ENCODE assay signal across 8 mouse cellular contexts in genomic region chr10:80938831-80939550, GRCm38 (mm10). TPM values are rescaled to one million over a fixed set of nuclear protein-coding genes. Genes with fewer than 3 reads are reported as not detected.
A peak's percentile ranks its signal among the peaks of the same experiment; 100 is the strongest.
DNase-seq lines count a peak whose midpoint lies in the region; ATAC-seq lines count a peak whose summit lies in the region.

No protein-coding gene starts in this region.

- no peaks in the 10 kb centered on the region for H3K36me3 ChIP-seq in hindbrain, embryonic 12.5 days
- H3K36me3 ChIP-seq in midbrain, embryonic 12.5 days = no peaks in the 10 kb centered on the region

- peaks cover 62% of the 10 kb centered on the region for H3K27me3 ChIP-seq in hindbrain, embryonic 12.5 days
- peaks cover 83% of the 10 kb centered on the region for H3K27me3 ChIP-seq in midbrain, embryonic 12.5 days

- H3K27ac ChIP-seq in hindbrain, embryonic 12.5 days = peak overlapping the region; percentile 66
- H3K27ac ChIP-seq in midbrain, embryonic 12.5 days (replicated peaks) = no peak overlapping the region

- peak; percentile 65 to 71 for DNase-seq in kidney, postnatal 4 days
- DNase-seq in kidney, adult 8-10 months = no peak
- no peak for DNase-seq in frontal cortex, postnatal 14 days (ENCODE audit: low spot score in 2 of 2)
- DNase-seq in gastrocnemius, adult 8-10 months (ENCODE audit: low spot score in 2 of 2) = no peak
- DNase-seq in cerebellum, adult 9-10 months = no peak

- peaks cover 61% of the 10 kb centered on the region for H3K4me1 ChIP-seq in hindbrain, embryonic 12.5 days
- H3K4me1 ChIP-seq in midbrain, embryonic 12.5 days = peaks cover 58% of the 10 kb centered on the region

- H3K4me3 ChIP-seq in hindbrain, embryonic 12.5 days = peak overlapping the region; percentile 34
- peak overlapping the region; percentile 43 for H3K4me3 ChIP-seq in midbrain, embryonic 12.5 days

- ATAC-seq in activated CD4-positive, CD25-positive, alpha-beta regulatory T cell, adult 4 months = peak; percentile 8
- peak; percentile 59 for ATAC-seq in hindbrain, embryonic 12.5 days (ENCODE audit: low FRiP score)
- peak; percentile 35; the same call in 1 of the 2 replicates for ATAC-seq in midbrain, embryonic 12.5 days (ENCODE audit: low FRiP score, low read depth)

- no peaks in the 10 kb centered on the region for H3K9me3 ChIP-seq in hindbrain, embryonic 12.5 days (replicated peaks)
- H3K9me3 ChIP-seq in midbrain, embryonic 12.5 days = no peaks in the 10 kb centered on the region

- peak overlapping the region; percentile 49 for H3K9ac ChIP-seq in hindbrain, embryonic 12.5 days
- peak overlapping the region; percentile 59; the same call in 1 of the 2 replicates for H3K9ac ChIP-seq in midbrain, embryonic 12.5 days (replicated peaks)

- peak overlapping the region; percentile 70 for H3K4me2 ChIP-seq in hindbrain, embryonic 12.5 days (replicated peaks)
- peak overlapping the region; percentile 74 for H3K4me2 ChIP-seq in midbrain, embryonic 12.5 days (replicated peaks)

- WGBS in hindbrain, embryonic 12.5 days = 8% methylated on average over 15 of the region's 15 CpGs
- WGBS in midbrain, embryonic 12.5 days = 15% methylated on average over 14 of the region's 15 CpGs

RNA-seq across cellular contexts. Expression of gene Gadd45b, which starts 9.1 kb away (rescaled TPM):
- 10 to 100 TPM; 22.8 to 45.2 TPM for polyA plus RNA-seq in activated CD4-positive, CD25-positive, alpha-beta regulatory T cell, adult 4 months (2017; shearing (Covaris generic))
- polyA plus RNA-seq in hindbrain, embryonic 12.5 days (2016; fragmentation: Nextera tagmentation; extraction: Ambion mirVana) = 11.8 and 15.8 TPM in 2 replicates
- 8.7 and 11.8 TPM in 2 replicates for polyA plus RNA-seq in midbrain, embryonic 12.5 days (2016; fragmentation: Nextera tagmentation; extraction: Ambion mirVana)
- total RNA-seq in gastrocnemius, adult 8-10 months (2022) = 10 to 100 TPM in 3 of 4 experiments, 1 to 10 TPM in 1; 6.8 to 31.8 (median 26.9) TPM

RNA-seq across cellular contexts. Expression of gene Lmnb2, which starts 20.9 kb away (rescaled TPM):
- polyA plus RNA-seq in activated CD4-positive, CD25-positive, alpha-beta regulatory T cell, adult 4 months (2017; shearing (Covaris generic)) = 1 to 10 TPM; 2.8 to 4.5 TPM
- 56.8 and 57.9 TPM in 2 replicates for polyA plus RNA-seq in hindbrain, embryonic 12.5 days (2016; fragmentation: Nextera tagmentation; extraction: Ambion mirVana)
- 61.7 and 62.0 TPM in 2 replicates for polyA plus RNA-seq in midbrain, embryonic 12.5 days (2016; fragmentation: Nextera tagmentation; extraction: Ambion mirVana)
- total RNA-seq in gastrocnemius, adult 8-10 months (2022) = 1 to 10 TPM; 2.1 to 4.0 (median 2.3) TPM

RNA-seq across cellular contexts. Expression of gene Timm13, which starts 38.2 kb away (rescaled TPM):
- 100 to 1,000 TPM; 228 to 262 TPM for polyA plus RNA-seq in activated CD4-positive, CD25-positive, alpha-beta regulatory T cell, adult 4 months (2017; shearing (Covaris generic))
- 271 and 305 TPM in 2 replicates for polyA plus RNA-seq in hindbrain, embryonic 12.5 days (2016; fragmentation: Nextera tagmentation; extraction: Ambion mirVana)
- polyA plus RNA-seq in midbrain, embryonic 12.5 days (2016; fragmentation: Nextera tagmentation; extraction: Ambion mirVana) = 305 and 308 TPM in 2 replicates
- total RNA-seq in gastrocnemius, adult 8-10 months (2022) = 100 to 1,000 TPM; 119 to 143 (median 123) TPM

Comparison
In these comparisons a context has a peak if more than half of its experiments do, and no peak if none do; other contexts are left out.
1. DNase-seq: peak in kidney, postnatal 4 days (2 of 2); none in kidney, adult 8-10 months (0 of 2), frontal cortex, postnatal 14 days (0 of 2), gastrocnemius, adult 8-10 months (0 of 2) and cerebellum, adult 9-10 months (single experiment).
2. ATAC-seq: peak in every context shown above with its lines; median percentile 59 in hindbrain, embryonic 12.5 days; 35 in midbrain, embryonic 12.5 days; 8 in activated CD4-positive, CD25-positive, alpha-beta regulatory T cell, adult 4 months.
3. RNA of gene Lmnb2, which starts 20.9 kb away (polyA plus RNA-seq): 61.7 to 62.0 TPM in midbrain, embryonic 12.5 days and 56.8 to 57.9 TPM in hindbrain, embryonic 12.5 days; 2.8 to 4.5 TPM in activated CD4-positive, CD25-positive, alpha-beta regulatory T cell, adult 4 months; every median in the first group is over 10 times any median in the second.